Comparison of ENCODE assay signal across 19 mouse cellular contexts in genomic region chr19:21477780-21478179, GRCm38 (mm10). TPM values are rescaled to one million over a fixed set of nuclear protein-coding genes. Genes with fewer than 3 reads are reported as not detected.
A peak's percentile ranks its signal among the peaks of the same experiment; 100 is the strongest.
DNase-seq lines count a peak whose midpoint lies in the region; ATAC-seq lines count a peak whose summit lies in the region.
"Had no signal": no experiment of that assay in that cellular context is flagged by ENCODE, and none has a peak within 500 bp of the region (broad histone marks: within the 10 kb centered on the region; RNA-seq: fewer than 3 reads in every experiment).

No protein-coding gene starts in this region.

- intact Hi-C loops in left cerebral cortex, postnatal 10 days (cut with DNase I) = loop anchor here (5.0 kb wide), 1 partner anchor 50 kb away; no protein-coding TSS in a partner anchor
- intact Hi-C loops in left cerebral cortex, postnatal 36 days (cut with DNase I) = loop anchor here (5.0 kb wide), 1 partner anchor 50 kb away; no protein-coding TSS in a partner anchor

- DNase-seq in frontal cortex, postnatal 14 days (ENCODE audit: low spot score in 2 of 2) = no peak
- DNase-seq in left cerebral cortex, adult 11 months (ENCODE audit: low spot score) = peak; percentile 28
- DNase-seq in left cerebral cortex, postnatal 10 days (ENCODE audit: extremely low spot score in 1 of 2, low spot score in 2 of 2) = no peak
- DNase-seq in brain, adult 2 months (ENCODE audit: low read depth, low spot score) = peak; percentile 81
- DNase-seq in left cerebral cortex, postnatal 36 days (ENCODE audit: low spot score in 2 of 2) = peak; percentile 27 to 38
- no peak for DNase-seq in neural tube, embryonic 10.5 days (ENCODE audit: extremely low spot score, low spot score)
- no peak for DNase-seq in cerebellum, adult 9-11 months
- DNase-seq: adrenal gland, adult 8-10 months; adrenal gland, postnatal 36 days; B cell, adult 2 months; cerebellum, adult 11-12 months; cerebellum, adult 9-10 months; cerebellum, postnatal 36 days; gastrocnemius, postnatal 10 days; heart, adult 2 months; heart, postnatal 14 days had no signal

- ATAC-seq in frontal cortex, adult (ENCODE audit: low TSS enrichment) = peak; percentile 79
- ATAC-seq: CD4-positive, CD25-positive, alpha-beta regulatory T cell, adult 4 months; forebrain, embryonic 16.5 days had no signal

RNA-seq across cellular contexts. Expression of gene Gda, which starts 4.5 kb away (rescaled TPM):
- 100 to 1,000 TPM; 250 to 256 TPM for total RNA-seq in left cerebral cortex, postnatal 10 days (2021)
- 100 to 1,000 TPM; 184 to 196 TPM for total RNA-seq in left cerebral cortex, postnatal 36 days (2021)

Comparison
In these comparisons a context has a peak if more than half of its experiments do, and no peak if none do; other contexts are left out.
1. DNase-seq: peak in left cerebral cortex, adult 11 months (single experiment), brain, adult 2 months (single experiment) and left cerebral cortex, postnatal 36 days (2 of 2); none in frontal cortex, postnatal 14 days (0 of 2), left cerebral cortex, postnatal 10 days (0 of 2), neural tube, embryonic 10.5 days (single experiment) and cerebellum, adult 9-11 months (single experiment).